Mouse (Mus musculus): Measurements from ENCODE around the gene Abcg1. TPM values are rescaled to one million over a fixed set of nuclear protein-coding genes. Genes with fewer than 3 reads are reported as not detected.

The Abcg1 gene
- polyA plus RNA-seq, 1 experiment from 2014 or later = 5.8 TPM

DNA sequence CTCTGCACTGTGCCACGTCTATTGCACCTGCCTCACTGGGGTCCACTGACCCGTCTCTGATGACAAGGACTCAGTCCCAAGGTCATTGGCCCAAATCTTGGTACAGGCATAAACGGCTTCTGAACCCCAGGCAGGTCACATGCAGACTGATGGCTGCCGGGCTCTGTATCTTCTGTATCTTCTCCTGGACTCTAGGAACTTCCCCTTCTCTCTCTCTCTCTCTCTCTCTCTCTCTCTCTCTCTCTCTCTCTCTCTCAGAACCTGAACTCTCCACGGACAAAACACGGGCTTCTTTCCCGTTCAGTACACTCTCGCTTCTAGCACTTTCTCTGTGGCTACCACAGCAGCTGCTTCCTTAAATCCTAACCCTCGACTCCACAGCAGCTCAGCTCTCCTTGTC lies 88.5 kb downstream of the Abcg1 start:
- Histone ChIP-seq H3K4me3 (no peak overlapping the region), H3K4me1 (no peaks in the 10 kb centered on the region), H3K27ac (replicated peaks) (no peak overlapping the region), H3K9me3 (replicated peaks) (no peaks in the 10 kb centered on the region), H3K36me3 (no peaks in the 10 kb centered on the region), H3K27me3 (ENCODE audit: low read depth, poor library complexity, severe bottlenecking) (no peaks in the 10 kb centered on the region)
- no peak for DNase-seq (ENCODE audit: low spot score)
- WGBS = 89% methylated on average over 9 of the region's 9 CpGs

DNA sequence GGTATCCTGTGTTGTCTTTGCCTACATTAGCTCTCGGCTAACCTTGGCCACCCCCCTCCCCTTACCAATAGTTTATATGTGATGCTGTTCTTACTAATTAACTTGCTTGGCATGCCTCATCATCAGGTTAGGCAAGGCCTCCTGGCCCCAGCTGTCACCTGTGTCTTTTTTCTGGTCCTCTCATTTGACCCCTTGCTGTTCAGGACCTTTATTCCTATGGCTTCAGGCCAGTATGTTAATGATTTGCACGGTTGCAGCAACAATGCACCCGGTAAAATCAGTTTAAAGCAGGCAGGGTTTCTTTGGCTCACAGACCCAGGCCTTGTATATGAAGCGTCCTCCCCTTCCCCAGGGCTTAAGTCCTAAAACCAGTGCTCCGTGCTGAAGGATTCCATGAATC lies 95.0 kb downstream of the Abcg1 start:
- H3K27ac ChIP-seq (replicated peaks) = no peak overlapping the region
- WGBS = 72% methylated on average over 5 of the region's 5 CpGs
- H3K9me3 ChIP-seq (replicated peaks) = no peaks in the 10 kb centered on the region

DNA sequence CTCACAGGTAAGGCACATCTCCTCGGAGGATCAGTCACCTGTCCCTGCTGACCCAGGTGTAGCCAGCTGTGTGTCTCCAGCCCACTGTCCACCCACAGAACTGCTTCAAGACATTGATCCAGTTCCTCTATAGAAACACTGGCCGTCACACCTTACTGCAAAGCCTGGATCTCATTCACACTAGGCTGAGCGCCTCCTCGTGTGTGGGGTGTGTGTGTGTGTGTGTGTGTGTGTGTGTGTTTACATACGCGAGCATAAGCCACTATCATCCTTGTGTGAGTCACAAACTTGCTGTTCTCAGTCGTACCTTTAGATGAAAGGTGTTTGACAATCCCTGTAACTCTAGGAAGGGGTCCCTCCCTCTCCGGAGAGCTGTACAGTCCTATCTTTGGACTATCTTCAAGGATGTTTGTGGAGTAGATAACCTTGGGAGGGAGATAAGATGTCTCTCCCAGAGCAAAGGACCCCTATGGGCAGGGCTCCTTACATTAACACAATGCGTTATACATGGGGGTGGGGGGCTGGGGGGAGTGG lies 95.6 kb downstream of the Abcg1 start:
- DNase-seq (ENCODE audit: low spot score) = no peak
- H3K27me3 ChIP-seq (ENCODE audit: low read depth, poor library complexity, severe bottlenecking) = no peaks in the 10 kb centered on the region
- no peaks in the 10 kb centered on the region for H3K9me3 ChIP-seq (replicated peaks)
- WGBS = 88% methylated on average over 9 of the region's 9 CpGs
- H3K36me3 ChIP-seq = no peaks in the 10 kb centered on the region
- no peak overlapping the region for H3K4me3 ChIP-seq
- peaks cover 4% of the 10 kb centered on the region; the same call in 1 of the 2 replicates for H3K4me1 ChIP-seq
- H3K27ac ChIP-seq (replicated peaks) = no peak overlapping the region

More for the DNA sequence above, 95.0 kb downstream of the Abcg1 start:
- H3K4me3 ChIP-seq = no peak overlapping the region
- DNase-seq (ENCODE audit: low spot score) = no peak
- no peaks in the 10 kb centered on the region for H3K36me3 ChIP-seq
- no peaks in the 10 kb centered on the region for H3K27me3 ChIP-seq (ENCODE audit: low read depth, poor library complexity, severe bottlenecking)
- H3K4me1 ChIP-seq = peaks cover 4% of the 10 kb centered on the region; the same call in 1 of the 2 replicates

DNA sequence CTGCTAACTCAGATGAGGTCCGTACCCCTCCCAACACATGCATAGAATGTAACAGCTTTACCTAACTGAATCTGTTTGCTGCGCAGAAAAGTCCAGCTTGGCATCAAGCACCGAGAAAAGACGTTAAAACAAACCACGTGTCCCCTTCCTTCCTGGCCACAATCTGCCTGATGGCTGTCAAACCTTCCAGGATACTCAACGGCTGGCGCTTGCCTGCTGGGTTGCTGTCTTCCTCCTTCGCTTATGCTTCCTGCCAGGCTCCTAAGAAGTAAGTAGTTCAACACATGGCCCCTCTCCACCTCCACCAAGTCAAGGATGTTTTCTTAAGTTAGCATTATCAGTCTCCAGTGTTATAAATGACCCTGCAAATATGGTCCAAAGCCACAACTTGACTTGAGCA lies 96.3 kb downstream of the Abcg1 start:
- Histone ChIP-seq H3K27ac (replicated peaks) (no peak overlapping the region), H3K4me3 (no peak overlapping the region), H3K4me1 (peaks cover 4% of the 10 kb centered on the region; the same call in 1 of the 2 replicates), H3K27me3 (ENCODE audit: low read depth, poor library complexity, severe bottlenecking) (no peaks in the 10 kb centered on the region), H3K36me3 (no peaks in the 10 kb centered on the region), H3K9me3 (replicated peaks) (no peaks in the 10 kb centered on the region)
- 83% methylated on average over 8 of the region's 8 CpGs for WGBS
- no peak for DNase-seq (ENCODE audit: low spot score)

DNA sequence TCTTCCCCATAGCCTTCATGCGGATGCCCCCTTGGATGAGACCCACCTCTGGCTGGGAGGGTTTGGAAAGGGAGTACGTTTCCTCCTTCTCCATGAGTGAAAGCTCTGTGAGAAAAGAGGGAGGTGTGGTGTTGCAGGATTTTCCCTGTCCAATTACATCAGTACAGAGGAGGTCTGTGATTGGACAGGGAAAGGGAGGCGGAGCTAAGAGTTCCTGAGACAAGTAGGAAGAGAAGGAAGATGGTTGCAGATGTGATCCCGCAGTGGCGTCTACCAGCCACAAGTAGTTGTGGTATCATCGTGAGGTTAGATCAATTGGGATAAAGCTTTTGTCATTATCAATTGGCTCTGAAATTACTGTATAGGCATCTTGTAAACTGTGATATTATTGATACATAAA lies 100.4 kb downstream of the Abcg1 start:
- no peak overlapping the region for H3K4me3 ChIP-seq
- no peaks in the 10 kb centered on the region for H3K9me3 ChIP-seq (replicated peaks)
- no peak for DNase-seq (ENCODE audit: low spot score)
- 77% methylated on average over 6 of the region's 6 CpGs for WGBS
- H3K27me3 ChIP-seq (ENCODE audit: low read depth, poor library complexity, severe bottlenecking) = no peaks in the 10 kb centered on the region
- no peak overlapping the region for H3K27ac ChIP-seq (replicated peaks)
- 0 out of 2 replicates have a peak, but pooled peaks cover 5% of the 10 kb centered on the region for H3K4me1 ChIP-seq
- no peaks in the 10 kb centered on the region for H3K36me3 ChIP-seq

DNA sequence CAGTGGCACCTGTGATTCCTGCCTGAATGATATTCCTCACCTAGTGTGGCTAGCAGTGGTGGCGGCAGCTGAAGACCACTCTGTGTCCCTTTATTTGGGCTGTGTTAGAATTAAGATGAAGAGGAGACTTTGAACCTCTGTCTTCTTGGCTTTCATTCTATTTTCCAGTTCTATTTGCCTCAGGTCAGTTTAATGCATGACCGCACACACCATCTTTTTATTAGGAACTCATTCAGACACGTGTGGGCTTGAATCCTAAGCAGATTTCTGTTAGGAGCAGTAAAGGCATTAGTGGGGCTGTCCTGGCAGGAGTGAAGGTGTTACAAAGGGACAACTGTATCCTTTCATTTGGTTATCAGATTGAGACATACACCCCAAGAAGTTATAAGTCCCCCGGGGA lies 102.8 kb downstream of the Abcg1 start:
- 75% methylated on average over 4 of the region's 4 CpGs for WGBS
- no peaks in the 10 kb centered on the region for H3K9me3 ChIP-seq (replicated peaks)
- no peak for DNase-seq (ENCODE audit: low spot score)
- no peak overlapping the region for H3K27ac ChIP-seq (replicated peaks)
- no peak overlapping the region for H3K4me3 ChIP-seq
- no peaks in the 10 kb centered on the region for H3K36me3 ChIP-seq
- H3K4me1 ChIP-seq = 0 out of 2 replicates have a peak, but pooled peaks cover 5% of the 10 kb centered on the region
- no peaks in the 10 kb centered on the region for H3K27me3 ChIP-seq (ENCODE audit: low read depth, poor library complexity, severe bottlenecking)

DNA sequence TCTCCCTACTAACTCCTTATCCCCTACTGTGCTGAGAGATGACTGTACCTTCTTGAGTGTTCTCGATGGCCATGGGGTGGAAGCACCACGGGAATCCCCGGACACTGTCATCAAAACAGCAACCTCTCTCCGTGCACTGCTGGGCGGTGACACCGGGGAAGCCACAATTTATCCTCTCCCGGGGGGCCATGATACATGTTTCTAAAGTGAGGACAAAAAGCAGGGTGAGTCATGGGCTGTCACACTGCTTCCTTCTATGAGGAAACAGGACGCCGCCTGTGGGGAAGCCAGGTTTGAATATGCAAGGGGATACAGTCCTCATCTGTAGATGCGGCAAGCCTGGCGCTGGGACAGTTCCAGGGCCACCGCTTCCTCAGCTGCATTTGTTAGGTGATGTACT lies 105.1 kb downstream of the Abcg1 start:
- no peak overlapping the region for H3K27ac ChIP-seq (replicated peaks)
- H3K9me3 ChIP-seq (replicated peaks) = no peaks in the 10 kb centered on the region
- 0 out of 2 replicates have a peak, but pooled peaks cover 5% of the 10 kb centered on the region for H3K4me1 ChIP-seq
- no peak for DNase-seq (ENCODE audit: low spot score)
- no peaks in the 10 kb centered on the region for H3K36me3 ChIP-seq
- no peak overlapping the region for H3K4me3 ChIP-seq
- H3K27me3 ChIP-seq (ENCODE audit: low read depth, poor library complexity, severe bottlenecking) = no peaks in the 10 kb centered on the region
- WGBS = 93% methylated on average over 12 of the region's 12 CpGs

DNA sequence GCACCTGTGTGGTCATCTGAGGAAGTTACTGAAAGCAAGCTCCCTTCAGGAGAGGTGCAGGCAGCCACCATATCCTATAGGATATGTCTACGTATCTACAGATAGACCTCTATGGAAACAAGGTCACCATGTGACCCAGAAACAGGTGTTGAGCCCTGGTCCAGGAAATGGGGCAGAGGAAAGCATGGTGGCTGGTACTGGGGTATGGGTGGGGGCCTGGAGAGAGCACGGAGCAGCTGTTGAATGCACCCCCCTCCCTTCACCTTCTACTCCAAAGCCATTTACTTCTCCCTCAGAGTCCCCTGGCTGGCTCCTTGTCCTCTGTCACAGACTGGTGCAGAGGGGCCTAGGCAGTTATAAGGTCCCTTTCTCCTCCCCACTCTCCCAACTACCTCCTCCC lies 106.3 kb downstream of the Abcg1 start:
- no peak overlapping the region for H3K4me3 ChIP-seq
- no peak for DNase-seq (ENCODE audit: low spot score)
- H3K27me3 ChIP-seq (ENCODE audit: low read depth, poor library complexity, severe bottlenecking) = no peaks in the 10 kb centered on the region
- H3K4me1 ChIP-seq = 0 out of 2 replicates have a peak, but pooled peaks cover 5% of the 10 kb centered on the region
- no peaks in the 10 kb centered on the region for H3K9me3 ChIP-seq (replicated peaks)
- H3K27ac ChIP-seq (replicated peaks) = no peak overlapping the region
- 92% methylated on average over 2 of the region's 2 CpGs for WGBS
- H3K36me3 ChIP-seq = no peaks in the 10 kb centered on the region

DNA sequence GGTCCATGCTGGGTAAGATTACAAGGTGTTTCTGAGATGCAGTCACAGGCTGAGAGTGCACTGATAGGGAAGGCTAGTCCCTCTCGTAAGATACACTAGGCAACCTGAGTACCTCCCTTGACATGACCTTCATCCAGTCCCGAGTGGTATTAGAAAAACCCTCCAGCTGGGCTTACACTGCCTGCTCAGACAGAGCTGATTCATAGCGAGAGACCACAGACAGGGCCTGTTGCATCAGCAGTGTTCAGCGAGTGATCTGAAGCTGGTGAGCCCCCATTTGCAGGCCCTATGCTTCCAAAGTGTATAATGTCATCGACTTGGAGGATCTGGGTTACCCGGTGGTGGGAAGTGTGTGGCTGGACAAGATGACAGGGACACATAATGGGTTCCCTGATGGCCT lies 107.7 kb downstream of the Abcg1 start, which contains the start of gene Tff1:
Gene Tff1 (minus strand): TSS at position 151 of the 400 bp plus-strand sequence.
- no peaks in the 10 kb centered on the region for H3K9me3 ChIP-seq (replicated peaks)
- H3K27me3 ChIP-seq (ENCODE audit: low read depth, poor library complexity, severe bottlenecking) = no peaks in the 10 kb centered on the region
- 0 out of 2 replicates have a peak, but pooled peaks cover 3% of the 10 kb centered on the region for H3K4me1 ChIP-seq
- no peak for DNase-seq (ENCODE audit: low spot score)
- no peak within 1 kb of the TSS for H3K27ac ChIP-seq (replicated peaks)
- 86% methylated on average over 6 of the region's 6 CpGs for WGBS
- H3K4me3 ChIP-seq = no peak within 1 kb of the TSS
- no peaks in the 10 kb centered on the region for H3K36me3 ChIP-seq

Other genes starting within 250 kb of the Abcg1 start
- gene Glp1r, start 155.9 kb upstream of the Abcg1 start, polyA plus RNA-seq (2016; fragmentation: Nextera tagmentation; extraction: Ambion mirVana) = not detected in 2 replicates
- 0.07 and 0.33 TPM in 2 replicates for gene Umodl1, start 103.0 kb upstream of the Abcg1 start, polyA plus RNA-seq (2016; fragmentation: Nextera tagmentation; extraction: Ambion mirVana)
- 1.2 TPM in 1 of 2 replicates, not detected in the other for gene Tff3, start 72.0 kb downstream of the Abcg1 start, polyA plus RNA-seq (2016; fragmentation: Nextera tagmentation; extraction: Ambion mirVana)
- gene Tff2, start 86.6 kb downstream of the Abcg1 start, polyA plus RNA-seq (2016; fragmentation: Nextera tagmentation; extraction: Ambion mirVana) = not detected in 2 replicates
- gene Tff1, start 107.6 kb downstream of the Abcg1 start, polyA plus RNA-seq (2016; fragmentation: Nextera tagmentation; extraction: Ambion mirVana) = not detected in 2 replicates
- gene Tmprss3, start 141.3 kb downstream of the Abcg1 start, polyA plus RNA-seq (2016; fragmentation: Nextera tagmentation; extraction: Ambion mirVana) = not detected in 2 replicates
- gene Ubash3a, start 150.2 kb downstream of the Abcg1 start, polyA plus RNA-seq (2016; fragmentation: Nextera tagmentation; extraction: Ambion mirVana) = 0.19 and 0.92 TPM in 2 replicates
- gene Rsph1, start 219.7 kb downstream of the Abcg1 start, polyA plus RNA-seq (2016; fragmentation: Nextera tagmentation; extraction: Ambion mirVana) = 1.7 and 2.5 TPM in 2 replicates
- 6.4 and 6.9 TPM in 2 replicates for gene Slc37a1, start 229.1 kb downstream of the Abcg1 start, polyA plus RNA-seq (2016; fragmentation: Nextera tagmentation; extraction: Ambion mirVana)